Mouse (Mus musculus) brain, embryonic 14.5 days (tissue): ENCODE results near the gene Tbc1d24.

ENCODE experiments used
- CTCF ChIP-seq: fragments of 200-500 bp; IDR thresholded peaks from 2 replicates; pipeline ENCODE4 v1.5.1; 2012; ENCODE audit warnings: inconsistent platforms, mild to moderate bottlenecking, moderate library complexity, borderline replicate concordance; ENCODE audit not compliant: insufficient read depth, insufficient read length; ENCODE audit errors: extremely low read depth
- POLR2A ChIP-seq: fragments of 200-500 bp; IDR thresholded peaks from 2 replicates; pipeline ENCODE4 v1.6.1; 2012; ENCODE audit warnings: mild to moderate bottlenecking, inconsistent platforms, borderline replicate concordance; ENCODE audit not compliant: poor library complexity, insufficient read depth, insufficient read length, severe bottlenecking; ENCODE audit errors: extremely low read depth

GRCm38 (mm10) chr17:24151382-24151781, 54.0 kb downstream of the Tbc1d24 start:
- TF ChIP-seq CTCF (no peak), POLR2A (no peak)
